8 mouse cellular contexts compared by ENCODE assay signal in genomic region chr12:104751814-104752765, GRCm38 (mm10). TPM values are rescaled to one million over a fixed set of nuclear protein-coding genes. Genes with fewer than 3 reads are reported as not detected.
DNase-seq lines count a peak whose midpoint lies in the region; ATAC-seq lines count a peak whose summit lies in the region.

Dicer1 (minus strand) TSS chr12:104751952.

- H3K9me3 ChIP-seq in megakaryocyte, embryonic 14.5 days: no peaks in the 10 kb centered on the region

- ATAC-seq in common myeloid progenitor, adult 5-6 weeks (replicated peaks; ENCODE audit: low read depth, poor library complexity, severe bottlenecking): peak; percentile 97

- peaks cover 18% of the 10 kb centered on the region for H3K36me3 ChIP-seq in megakaryocyte, embryonic 14.5 days (replicated peaks; ENCODE audit: low read length)

- peak; percentile 97 for DNase-seq in ZHBTc4 (ENCODE audit: low read depth, low spot score)
- peak; percentile 95 to 96 for DNase-seq in gastrocnemius, adult 8-10 months (ENCODE audit: low spot score in 2 of 2)
- peak; percentile 82 for DNase-seq in hindlimb bud, embryonic 11.5 days (ENCODE audit: extremely low spot score, low read depth, low spot score)
- DNase-seq in left cerebral cortex, adult 8-10 months (ENCODE audit: low spot score in 2 of 2): peak; percentile 94 to 99
- peak; percentile 97 to 98 for DNase-seq in right cerebral cortex, postnatal 10 days (ENCODE audit: low spot score in 2 of 2)
- peak; percentile 99 for DNase-seq in urinary bladder, postnatal 25 days (ENCODE audit: low spot score)

- H3K4me1 ChIP-seq in megakaryocyte, embryonic 14.5 days: peaks cover 67% of the 10 kb centered on the region

- H3K4me3 ChIP-seq in megakaryocyte, embryonic 14.5 days (replicated peaks): peak within 1 kb of the TSS; percentile 95

- no peaks in the 10 kb centered on the region for H3K27me3 ChIP-seq in megakaryocyte, embryonic 14.5 days (replicated peaks)

RNA-seq across cellular contexts. Expression of gene Dicer1, which starts in this region (rescaled TPM):
- total RNA-seq in common myeloid progenitor, adult 5-6 weeks (2017): 46.1 and 46.6 TPM in 2 replicates
- 10 to 100 TPM; 33.8 to 50.0 (median 40.1) TPM for total RNA-seq in gastrocnemius, adult 8-10 months (2022)
- total RNA-seq in left cerebral cortex, adult 8-10 months (2022): 10 to 100 TPM; 39.3 to 42.8 (median 40.4) TPM
- polyA plus RNA-seq in megakaryocyte, embryonic 14.5 days (2012; ENCODE audit: insufficient read depth, low replicate concordance): 3.1 and 5.8 TPM in 2 replicates

Comparison
In these comparisons a context has a peak if more than half of its experiments do, and no peak if none do; other contexts are left out.
1. Peak in every context shown above with its lines: DNase-seq, ATAC-seq and H3K4me3 ChIP-seq.